Mouse (Mus musculus): ENCODE measurements at regions not wholly inside any gene's neighbourhood (a gene's known extent, or its start where the extent isn't known, plus 50 kb on each side); places are given as distances from the start of the nearest gene placed in this dataset.
A peak's percentile ranks its signal among the peaks of the same experiment; 100 is the strongest.

- Histone ChIP-seq H3K9ac (replicated peaks; ENCODE audit: low read depth) (no peak overlapping the region), H3K4me2 (replicated peaks; ENCODE audit: low read depth, low read length) (no peak overlapping the region), H3K4me3 (ENCODE audit: low read depth, low read length) (no peak overlapping the region), H3K36me3 (ENCODE audit: insufficient read depth, low read length) (no peaks in the 10 kb centered on the region), H3K4me1 (ENCODE audit: insufficient read depth, low read depth, low read length) (no peaks in the 10 kb centered on the region), H3K27me3 (replicated peaks; ENCODE audit: insufficient read depth, low read length) (no peaks in the 10 kb centered on the region), H3K9me3 (ENCODE audit: low read length) (no peaks in the 10 kb centered on the region), H3K27ac (ENCODE audit: low read length) (no peak overlapping the region)
- DNase-seq (ENCODE audit: low spot score) = no peak
- TF ChIP-seq CTCF (IDR thresholded peaks at IDR 0.05) (no peak), EP300 (IDR thresholded peaks at IDR 0.05) (no peak)
- ATAC-seq = no peak
Measured at GRCm38 (mm10) chrX:92981141-92981540, 305.1 kb upstream of the Arx start.

- no peak overlapping the region for H3K4me2 ChIP-seq (replicated peaks; ENCODE audit: low read depth, low read length)
- H3K27ac ChIP-seq (ENCODE audit: low read length) = no peak overlapping the region
- no peak for TF ChIP-seq CTCF (IDR thresholded peaks at IDR 0.05)
- TF ChIP-seq EP300 (IDR thresholded peaks at IDR 0.05) = no peak
- 62% methylated on average over 9 of the region's 9 CpGs for WGBS
- no peak overlapping the region for H3K4me3 ChIP-seq (ENCODE audit: low read depth, low read length)
- DNase-seq (ENCODE audit: low spot score) (no peak), ATAC-seq (no peak)
- H3K4me1 ChIP-seq (ENCODE audit: insufficient read depth, low read depth, low read length) = no peaks in the 10 kb centered on the region
- no peaks in the 10 kb centered on the region for H3K9me3 ChIP-seq (ENCODE audit: low read length)
- no peaks in the 10 kb centered on the region for H3K36me3 ChIP-seq (ENCODE audit: insufficient read depth, low read length)
- no peak overlapping the region for H3K9ac ChIP-seq (replicated peaks; ENCODE audit: low read depth)
- H3K27me3 ChIP-seq (replicated peaks; ENCODE audit: insufficient read depth, low read length) = no peaks in the 10 kb centered on the region
Measured at GRCm38 (mm10) chrX:93002236-93002976, 283.8 kb upstream of the Arx start.

GRCm38 (mm10) chrX:93006681-93007080 lies 279.6 kb upstream of the Arx start:
- ATAC-seq = no peak
- DNase-seq (ENCODE audit: low spot score) = no peak
- no peaks in the 10 kb centered on the region for H3K4me1 ChIP-seq (ENCODE audit: insufficient read depth, low read depth, low read length)
- 58% methylated on average over 2 of the region's 2 CpGs for WGBS
- no peak for TF ChIP-seq CTCF (IDR thresholded peaks at IDR 0.05)
- TF ChIP-seq EP300 (IDR thresholded peaks at IDR 0.05) = no peak
- no peaks in the 10 kb centered on the region for H3K36me3 ChIP-seq (ENCODE audit: insufficient read depth, low read length)
- H3K9ac ChIP-seq (replicated peaks; ENCODE audit: low read depth) = no peak overlapping the region
- H3K4me2 ChIP-seq (replicated peaks; ENCODE audit: low read depth, low read length) = no peak overlapping the region
- H3K27me3 ChIP-seq (replicated peaks; ENCODE audit: insufficient read depth, low read length) = no peaks in the 10 kb centered on the region
- H3K9me3 ChIP-seq (ENCODE audit: low read length) = no peaks in the 10 kb centered on the region
- H3K27ac ChIP-seq (ENCODE audit: low read length) = no peak overlapping the region
- H3K4me3 ChIP-seq (ENCODE audit: low read depth, low read length) = no peak overlapping the region

GRCm38 (mm10) chrX:93011578-93011977 lies 274.7 kb upstream of the Arx start:
- peak; percentile 19 for DNase-seq (ENCODE audit: low spot score)
- no peak for TF ChIP-seq CTCF (IDR thresholded peaks at IDR 0.05)
- TF ChIP-seq EP300 (IDR thresholded peaks at IDR 0.05) = no peak
- Histone ChIP-seq H3K9me3 (ENCODE audit: low read length) (no peaks in the 10 kb centered on the region), H3K9ac (replicated peaks; ENCODE audit: low read depth) (no peak overlapping the region), H3K4me3 (ENCODE audit: low read depth, low read length) (no peak overlapping the region), H3K36me3 (ENCODE audit: insufficient read depth, low read length) (no peaks in the 10 kb centered on the region), H3K4me1 (ENCODE audit: insufficient read depth, low read depth, low read length) (no peaks in the 10 kb centered on the region), H3K27ac (ENCODE audit: low read length) (no peak overlapping the region), H3K4me2 (replicated peaks; ENCODE audit: low read depth, low read length) (no peak overlapping the region), H3K27me3 (replicated peaks; ENCODE audit: insufficient read depth, low read length) (no peaks in the 10 kb centered on the region)
- no peak for ATAC-seq
- 55% methylated on average over 2 of the region's 2 CpGs for WGBS

- no peak overlapping the region for H3K9ac ChIP-seq (replicated peaks; ENCODE audit: low read depth)
- H3K4me2 ChIP-seq (replicated peaks; ENCODE audit: low read depth, low read length) = no peak overlapping the region
- H3K27me3 ChIP-seq (replicated peaks; ENCODE audit: insufficient read depth, low read length) = no peaks in the 10 kb centered on the region
- no peak for TF ChIP-seq CTCF (IDR thresholded peaks at IDR 0.05)
- TF ChIP-seq EP300 (IDR thresholded peaks at IDR 0.05) = no peak
- DNase-seq (ENCODE audit: low spot score) (peak; percentile 21), ATAC-seq (peak; percentile 62)
- no peak overlapping the region for H3K27ac ChIP-seq (ENCODE audit: low read length)
- no peaks in the 10 kb centered on the region for H3K9me3 ChIP-seq (ENCODE audit: low read length)
- H3K36me3 ChIP-seq (ENCODE audit: insufficient read depth, low read length) = no peaks in the 10 kb centered on the region
- H3K4me1 ChIP-seq (ENCODE audit: insufficient read depth, low read depth, low read length) = no peaks in the 10 kb centered on the region
- H3K4me3 ChIP-seq (ENCODE audit: low read depth, low read length) = no peak overlapping the region
- WGBS = 69% methylated on average over 3 of the region's 3 CpGs
Measured at GRCm38 (mm10) chrX:93016391-93016790, 269.9 kb upstream of the Arx start.

- 81% methylated on average over 1 of the region's 1 CpGs for WGBS
- no peak overlapping the region for H3K9ac ChIP-seq (replicated peaks; ENCODE audit: low read depth)
- H3K9me3 ChIP-seq (ENCODE audit: low read length) = no peaks in the 10 kb centered on the region
- no peak overlapping the region for H3K4me2 ChIP-seq (replicated peaks; ENCODE audit: low read depth, low read length)
- no peak for ATAC-seq
- H3K27me3 ChIP-seq (replicated peaks; ENCODE audit: insufficient read depth, low read length) = no peaks in the 10 kb centered on the region
- no peak overlapping the region for H3K27ac ChIP-seq (ENCODE audit: low read length)
- H3K36me3 ChIP-seq (ENCODE audit: insufficient read depth, low read length) = no peaks in the 10 kb centered on the region
- H3K4me1 ChIP-seq (ENCODE audit: insufficient read depth, low read depth, low read length) = no peaks in the 10 kb centered on the region
- H3K4me3 ChIP-seq (ENCODE audit: low read depth, low read length) = no peak overlapping the region
- DNase-seq (ENCODE audit: low spot score) = no peak
- TF ChIP-seq CTCF (IDR thresholded peaks at IDR 0.05) (no peak), EP300 (IDR thresholded peaks at IDR 0.05) (no peak)
Measured at GRCm38 (mm10) chrX:93041096-93041495, 245.1 kb upstream of the Arx start.

- H3K27ac ChIP-seq (ENCODE audit: low read length) = no peak overlapping the region
- H3K4me3 ChIP-seq (ENCODE audit: low read depth, low read length) = no peak overlapping the region
- H3K9me3 ChIP-seq (ENCODE audit: low read length) = no peaks in the 10 kb centered on the region
- no peak for ATAC-seq
- no peak overlapping the region for H3K4me2 ChIP-seq (replicated peaks; ENCODE audit: low read depth, low read length)
- no peaks in the 10 kb centered on the region for H3K27me3 ChIP-seq (replicated peaks; ENCODE audit: insufficient read depth, low read length)
- TF ChIP-seq EP300 (IDR thresholded peaks at IDR 0.05) = no peak
- no peak for TF ChIP-seq CTCF (IDR thresholded peaks at IDR 0.05)
- H3K4me1 ChIP-seq (ENCODE audit: insufficient read depth, low read depth, low read length) = no peaks in the 10 kb centered on the region
- DNase-seq (ENCODE audit: low spot score) = no peak
- H3K9ac ChIP-seq (replicated peaks; ENCODE audit: low read depth) = no peak overlapping the region
- 54% methylated on average over 3 of the region's 3 CpGs for WGBS
- H3K36me3 ChIP-seq (ENCODE audit: insufficient read depth, low read length) = no peaks in the 10 kb centered on the region
Measured at GRCm38 (mm10) chrX:93042736-93043135, 243.5 kb upstream of the Arx start.

All from lung, postnatal 0 days (tissue).